Mouse (Mus musculus) limb, embryonic 14.5 days (tissue): ENCODE measurements around the gene Tmem259. TPM values are rescaled to one million over a fixed set of nuclear protein-coding genes. Genes with fewer than 3 reads are reported as not detected.
"Not testable (repeated sequence)": the region's sequence is repeated elsewhere in the genome, so short reads cannot be mapped to it uniquely, and the experiment has no call there.

ENCODE experiments used
- ATAC-seq: fragments of 200-750 bp; cut with Nextera tagmentation; 2 replicates; pipeline ENCODE4 v1.8.0; 2017; ENCODE audit warnings: low read depth, moderate number of reproducible peaks, moderate TSS enrichment; ENCODE audit not compliant: low FRiP score
- DNase-seq: peaks from one replicate; pipeline ENCODE4 v3.0.0-alpha.2; 2015; ENCODE audit warnings: low spot score
- H3K27ac ChIP-seq: fragments of 300-500 bp; sonication (generic); replicated peaks from 2 replicates; pipeline ENCODE4 v1.5.1; 2014; ENCODE audit warnings: low read depth, mild to moderate bottlenecking, low read length, moderate library complexity, mixed read lengths
- H3K27me3 ChIP-seq: fragments of 300-500 bp; sonication (generic); 2 replicates; pipeline ENCODE4 v1.6.1; 2014; ENCODE audit warnings: low read length, mixed read lengths; ENCODE audit not compliant: control insufficient read depth, insufficient read depth
- H3K36me3 ChIP-seq: fragments of 300-500 bp; sonication (generic); 2 replicates; pipeline ENCODE4 v1.6.1; 2014; ENCODE audit warnings: mild to moderate bottlenecking, low read length, moderate library complexity, mixed read lengths; ENCODE audit not compliant: control insufficient read depth, insufficient read depth
- H3K4me1 ChIP-seq: fragments of 300-500 bp; sonication (generic); 2 replicates; pipeline ENCODE4 v1.6.1; 2014; ENCODE audit warnings: antibody characterized with exemption, low read length, mixed read lengths; ENCODE audit not compliant: control insufficient read depth, insufficient read depth
- H3K4me2 ChIP-seq: fragments of 300-500 bp; sonication (generic); replicated peaks from 2 replicates; pipeline ENCODE4 v1.6.1; 2014; ENCODE audit warnings: low read depth, mild to moderate bottlenecking, low read length, moderate library complexity; ENCODE audit not compliant: severe bottlenecking
- H3K4me3 ChIP-seq: fragments of 300-500 bp; sonication (generic); replicated peaks from 2 replicates; pipeline ENCODE4 v1.5.1; 2014; ENCODE audit warnings: low read length
- H3K9ac ChIP-seq: fragments of 300-500 bp; sonication (generic); 2 replicates; pipeline ENCODE4 v1.6.1; 2014; ENCODE audit warnings: mild to moderate bottlenecking, low read depth, low read length, moderate library complexity; ENCODE audit not compliant: severe bottlenecking
- H3K9me3 ChIP-seq: fragments of 300-500 bp; sonication (generic); 2 replicates; pipeline ENCODE4 v1.6.1; 2016; ENCODE audit warnings: low read length; ENCODE audit not compliant: control insufficient read depth
- POLR2A ChIP-seq: fragments of 200-500 bp; IDR thresholded peaks from 2 replicates; pipeline ENCODE4 v1.8.0; 2012; ENCODE audit warnings: inconsistent platforms, mild to moderate bottlenecking, moderate library complexity, borderline replicate concordance; ENCODE audit not compliant: insufficient read depth, insufficient read length; ENCODE audit errors: extremely low read depth
- WGBS: fragments of 180-500 bp; shearing (Covaris S2); extraction: QIAGEN DNeasy Blood & Tissue Kit; methylation state at CpG from one replicate; pipeline ENCODE4 v1.1.7; 2014; 5-methylcytosine and 5-hydroxymethylcytosine counted together
- polyA plus RNA-seq, 2 experiments: library from polyadenylated mRNA; depleted of rRNA in 1 of 2; stranded (reverse) in 1 of 2; unstranded in 1 of 2; fragments of >200 nt; fragmentation: Nextera tagmentation in 1 of 2; extraction: Ambion mirVana in 1 of 2; gene quantifications; 2 replicates each; pipeline versions ENCODE4 v1.2.1 to v1.2.3; 2012 to 2014

The Tmem259 gene
- polyA plus RNA-seq, 2 experiments: 24.5 to 260 TPM

DNA sequence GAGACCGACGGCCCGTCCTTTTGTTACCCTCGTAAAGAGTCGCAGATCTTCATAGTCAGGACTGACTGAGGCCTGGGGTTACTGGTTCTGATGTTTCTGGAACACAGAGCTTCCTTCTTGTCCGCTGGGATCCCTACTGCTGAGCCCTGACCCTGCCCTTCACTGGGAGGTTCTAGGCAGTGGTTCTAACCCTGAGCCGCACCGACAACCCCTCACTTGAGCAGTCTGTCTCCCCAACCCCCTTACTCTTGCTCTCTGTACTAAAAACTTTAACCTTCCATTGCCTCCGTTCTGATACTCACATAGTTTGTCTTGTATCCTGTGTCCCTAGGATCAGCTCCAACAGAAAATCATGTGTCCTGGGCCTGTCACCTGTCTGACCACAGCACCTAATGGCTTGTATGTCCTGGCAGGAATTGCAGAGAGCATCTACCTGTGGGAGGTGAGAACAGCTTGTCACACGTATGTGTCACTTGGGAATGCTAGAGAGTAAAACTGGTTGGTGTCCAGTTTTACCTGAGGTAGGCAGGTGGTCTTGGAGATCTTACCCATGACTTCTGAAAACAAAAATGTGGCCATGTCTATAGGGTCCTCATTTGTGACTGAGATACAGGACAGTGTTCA is 23.3 kb downstream of the Tmem259 start:
- peak overlapping the region; percentile 71 for H3K9ac ChIP-seq
- no peaks in the 10 kb centered on the region for H3K27me3 ChIP-seq
- H3K4me2 ChIP-seq: peak overlapping the region; percentile 86
- peaks cover 6% of the 10 kb centered on the region for H3K4me1 ChIP-seq
- peak overlapping the region; percentile 98 for H3K4me3 ChIP-seq
- no peak overlapping the region; the same call in 1 of the 2 replicates for H3K27ac ChIP-seq
- H3K9me3 ChIP-seq: no peaks in the 10 kb centered on the region
- peaks cover 47% of the 10 kb centered on the region for H3K36me3 ChIP-seq
- no peak for ATAC-seq
- TF ChIP-seq POLR2A: no peak
- WGBS: 14% methylated on average over 10 of the region's 10 CpGs
- no peak for DNase-seq

DNA sequence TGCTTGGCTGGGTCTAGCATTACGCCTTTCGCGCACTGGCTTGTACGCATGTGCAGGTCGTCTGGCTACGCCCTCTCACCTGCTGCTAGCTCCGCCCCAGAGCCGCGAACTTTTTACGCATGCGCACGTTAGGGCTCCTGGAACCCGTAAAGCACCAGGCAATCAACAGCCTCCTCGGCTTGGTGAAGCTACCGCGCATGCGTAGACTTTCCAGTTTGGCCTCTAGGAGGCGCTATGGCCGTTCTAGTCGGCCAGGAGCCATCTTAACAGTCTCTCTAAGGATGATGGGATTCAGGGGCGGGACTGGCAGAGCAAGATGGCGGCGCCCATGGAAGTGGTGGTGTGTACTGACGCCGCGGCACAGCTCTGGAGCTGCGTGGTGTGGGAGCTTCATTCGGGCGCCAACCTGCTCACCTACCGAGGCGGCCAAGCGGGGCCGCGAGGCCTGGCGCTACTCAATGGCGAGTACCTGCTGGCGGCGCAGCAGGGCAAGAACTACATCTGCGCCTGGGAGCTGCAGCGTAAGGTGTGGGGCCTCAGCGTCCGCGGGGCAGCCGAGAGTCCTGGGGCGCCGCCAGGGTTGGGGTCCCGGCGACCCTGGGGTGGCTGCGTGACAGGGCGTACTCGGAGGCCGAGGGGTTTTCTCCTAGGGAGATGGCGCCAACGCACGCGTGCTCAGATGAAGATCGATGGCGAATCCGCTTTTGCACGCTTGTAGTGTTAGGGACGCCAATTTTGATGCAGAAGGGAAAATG is 24.1 kb downstream of the Tmem259 start, which contains the start of gene Wdr18:
TSS of gene Wdr18 (plus strand) at position 306 of the 755 bp plus-strand sequence.
- H3K4me3 ChIP-seq: peak within 1 kb of the TSS; percentile 98
- under 1% methylated on average over 58 of the region's 61 CpGs for WGBS
- H3K27me3 ChIP-seq: no peaks in the 10 kb centered on the region
- DNase-seq (peak; percentile 100), ATAC-seq (peak; percentile 94)
- H3K36me3 ChIP-seq: peaks cover 40% of the 10 kb centered on the region
- peak; percentile 46; the same call in 1 of the 2 replicates for TF ChIP-seq POLR2A
- no peaks in the 10 kb centered on the region for H3K9me3 ChIP-seq
- H3K27ac ChIP-seq: peak within 1 kb of the TSS; percentile 55; the same call in 1 of the 2 replicates
- H3K4me1 ChIP-seq: peaks cover 6% of the 10 kb centered on the region
- peak within 1 kb of the TSS; percentile 86 for H3K4me2 ChIP-seq
- H3K9ac ChIP-seq: peak within 1 kb of the TSS; percentile 71

DNA sequence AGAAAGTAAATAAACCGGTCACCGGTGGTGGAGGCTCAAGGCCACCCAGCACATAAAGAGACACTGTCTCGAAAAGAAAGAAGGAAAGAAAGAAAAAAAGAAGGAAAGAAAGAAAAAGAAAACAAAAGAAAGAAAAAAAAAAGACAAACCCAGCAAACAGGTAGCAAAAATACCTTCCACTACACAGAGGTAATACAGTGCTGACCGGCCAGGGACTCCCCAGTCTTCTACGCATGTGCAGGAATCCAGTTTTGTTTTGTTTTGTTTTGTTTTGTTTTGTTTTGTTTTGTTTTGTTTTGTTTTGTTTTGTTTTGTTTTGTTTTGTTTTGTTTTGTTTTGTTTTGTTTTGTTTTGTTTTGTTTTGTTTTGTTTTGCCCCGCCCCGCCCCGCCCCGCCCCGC is 24.7 kb downstream of the Tmem259 start:
- peaks cover 33% of the 10 kb centered on the region for H3K36me3 ChIP-seq
- H3K27me3 ChIP-seq, H3K9ac ChIP-seq, H3K27ac ChIP-seq, DNase-seq, ATAC-seq, H3K4me1 ChIP-seq, H3K9me3 ChIP-seq: not testable (repeated sequence)
- H3K4me2 ChIP-seq: peak overlapping the region; percentile 86; the same call in 1 of the 2 replicates
- H3K4me3 ChIP-seq: peak overlapping the region; percentile 98; the same call in 1 of the 2 replicates
- 33% methylated on average over 10 of the region's 10 CpGs for WGBS

- DNase-seq (no peak), ATAC-seq (no peak)
- Histone ChIP-seq H3K27me3 (no peaks in the 10 kb centered on the region), H3K4me3 (no peak overlapping the region), H3K36me3 (peaks cover 26% of the 10 kb centered on the region), H3K9me3 (no peaks in the 10 kb centered on the region), H3K4me1 (peaks cover 6% of the 10 kb centered on the region), H3K27ac (no peak overlapping the region), H3K4me2 (no peak overlapping the region; the same call in 1 of the 2 replicates), H3K9ac (no peak overlapping the region)
- 12% methylated on average over 21 of the region's 21 CpGs for WGBS
- TF ChIP-seq POLR2A: no peak
These were observed 25.9 kb downstream of the Tmem259 start for GRCm38 (mm10) chr10:79958140-79958816.

- Histone ChIP-seq H3K36me3 (peaks cover 24% of the 10 kb centered on the region), H3K4me1 (peaks cover 6% of the 10 kb centered on the region), H3K27me3 (no peaks in the 10 kb centered on the region), H3K4me2 (no peak overlapping the region), H3K27ac (no peak overlapping the region), H3K4me3 (no peak overlapping the region), H3K9me3 (no peaks in the 10 kb centered on the region), H3K9ac (no peak overlapping the region)
- DNase-seq: no peak
- 26% methylated on average over 4 of the region's 4 CpGs for WGBS
- ATAC-seq: no peak
- TF ChIP-seq POLR2A: no peak
These were observed 27.4 kb downstream of the Tmem259 start for GRCm38 (mm10) chr10:79956643-79957154.
